7 mouse cellular contexts compared by ENCODE assay signal in the genomic region with DNA sequence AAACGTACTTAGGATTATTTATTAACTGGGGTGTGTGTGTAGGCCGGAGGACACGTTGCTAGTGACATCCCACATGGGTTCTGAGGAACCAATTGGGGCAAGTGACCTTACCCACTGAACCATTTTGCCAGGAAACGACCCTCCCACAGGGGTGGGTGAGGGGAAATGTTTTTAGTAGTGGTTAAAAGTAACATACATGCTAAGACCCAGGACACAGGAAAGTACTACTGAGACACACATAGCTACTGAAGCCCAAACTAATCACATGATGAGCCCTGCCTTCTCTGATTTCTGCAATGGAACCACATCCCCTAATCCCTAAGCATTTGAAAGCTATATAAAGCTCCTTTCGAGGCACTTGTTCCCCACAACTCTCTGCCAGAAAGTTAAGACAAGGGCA. TPM values are rescaled to one million over a fixed set of nuclear protein-coding genes. Genes with fewer than 3 reads are reported as not detected.
DNase-seq lines count a peak whose midpoint lies in the region; ATAC-seq and TF ChIP-seq lines count a peak whose summit lies in the region.

No protein-coding gene starts in this region.

- no peaks in the 10 kb centered on the region for H3K27me3 ChIP-seq in kidney, adult 2 months (replicated peaks; ENCODE audit: control insufficient read depth, insufficient read depth, low read length)
- peaks cover 7% of the 10 kb centered on the region for H3K27me3 ChIP-seq in forebrain, embryonic 11.5 days (ENCODE audit: control insufficient read depth, insufficient read depth, low read length)
- H3K27me3 ChIP-seq in intestine, postnatal 0 days (replicated peaks; ENCODE audit: control insufficient read depth, insufficient read depth, low read length): peaks cover 19% of the 10 kb centered on the region
- H3K27me3 ChIP-seq in neural tube, embryonic 14.5 days (ENCODE audit: control insufficient read depth, insufficient read depth, low read length): no peaks in the 10 kb centered on the region; the same call in 1 of the 2 replicates

- H3K4me3 ChIP-seq in kidney, adult 2 months (ENCODE audit: insufficient read depth, low read depth, low read length): 0 out of 2 replicates have a peak overlapping the region, but pooled peaks have one; percentile 68
- peak overlapping the region; percentile 67 for H3K4me3 ChIP-seq in forebrain, embryonic 11.5 days (ENCODE audit: low read depth, low read length)
- H3K4me3 ChIP-seq in intestine, postnatal 0 days (ENCODE audit: low read depth, low read length): peak overlapping the region; percentile 59
- H3K4me3 ChIP-seq in neural tube, embryonic 14.5 days (ENCODE audit: low read depth, low read length): peak overlapping the region; percentile 74

- H3K4me2 ChIP-seq in forebrain, embryonic 11.5 days (ENCODE audit: low read depth, low read length, severe bottlenecking): peak overlapping the region; percentile 96
- 0 out of 2 replicates have a peak overlapping the region, but pooled peaks have one; percentile 98 for H3K4me2 ChIP-seq in intestine, postnatal 0 days (replicated peaks; ENCODE audit: low read depth)
- peak overlapping the region; percentile 73 for H3K4me2 ChIP-seq in neural tube, embryonic 14.5 days (ENCODE audit: low read depth, low read length)

- no peaks in the 10 kb centered on the region for H3K9me3 ChIP-seq in forebrain, embryonic 11.5 days (ENCODE audit: control insufficient read depth, low read length)
- no peaks in the 10 kb centered on the region for H3K9me3 ChIP-seq in intestine, postnatal 0 days (ENCODE audit: control insufficient read depth)
- no peaks in the 10 kb centered on the region for H3K9me3 ChIP-seq in neural tube, embryonic 14.5 days (ENCODE audit: control insufficient read depth, low read length)

- TF ChIP-seq CTCF in kidney, adult 2 months (conservative IDR thresholded peaks at IDR 0.05; ENCODE audit: insufficient read depth, insufficient read length, low read depth, low read length): no peak
- TF ChIP-seq CTCF in intestine, postnatal 0 days (IDR thresholded peaks at IDR 0.05; ENCODE audit: low read depth): no peak

- peak; percentile 49 for DNase-seq in kidney, adult 2 months
- no peak for DNase-seq in kidney, postnatal 4 days
- no peak for DNase-seq in forebrain, embryonic 11.5 days (ENCODE audit: low spot score)
- DNase-seq in testis, postnatal 10 days (ENCODE audit: low spot score): no peak
- no peak for DNase-seq in embryo, embryonic 10 days (ENCODE audit: low spot score)

- peaks cover 4% of the 10 kb centered on the region; the same call in 1 of the 2 replicates for H3K4me1 ChIP-seq in kidney, adult 2 months (ENCODE audit: control insufficient read depth, insufficient read depth, low read length)
- no peaks in the 10 kb centered on the region for H3K4me1 ChIP-seq in forebrain, embryonic 11.5 days (replicated peaks; ENCODE audit: control insufficient read depth, insufficient read depth, low read length)
- no peaks in the 10 kb centered on the region; the same call in 1 of the 2 replicates for H3K4me1 ChIP-seq in intestine, postnatal 0 days (replicated peaks; ENCODE audit: control insufficient read depth, insufficient read depth, low read length)
- H3K4me1 ChIP-seq in neural tube, embryonic 14.5 days (ENCODE audit: control insufficient read depth, insufficient read depth, low read length): peaks cover 13% of the 10 kb centered on the region

- TF ChIP-seq POLR2A in kidney, adult 2 months (IDR thresholded peaks at IDR 0.05; ENCODE audit: low read depth, low read length): no peak

- no peak overlapping the region for H3K9ac ChIP-seq in forebrain, embryonic 11.5 days (ENCODE audit: low read length)
- no peak overlapping the region for H3K9ac ChIP-seq in intestine, postnatal 0 days (ENCODE audit: low read depth, low read length)
- H3K9ac ChIP-seq in neural tube, embryonic 14.5 days (replicated peaks; ENCODE audit: low read depth, low read length): peak overlapping the region; percentile 84

- 0 out of 2 replicates have a peak overlapping the region, but pooled peaks have one; percentile 40 for H3K27ac ChIP-seq in kidney, adult 2 months (ENCODE audit: insufficient read depth, low read depth, low read length)
- no peak overlapping the region for H3K27ac ChIP-seq in forebrain, embryonic 11.5 days (ENCODE audit: low read depth, low read length)
- H3K27ac ChIP-seq in intestine, postnatal 0 days (ENCODE audit: low read depth, low read length): no peak overlapping the region
- H3K27ac ChIP-seq in neural tube, embryonic 14.5 days (ENCODE audit: low read depth, low read length): no peak overlapping the region

- H3K36me3 ChIP-seq in kidney, adult 2 months (ENCODE audit: control insufficient read depth, insufficient read depth, low read length): no peaks in the 10 kb centered on the region
- no peaks in the 10 kb centered on the region for H3K36me3 ChIP-seq in forebrain, embryonic 11.5 days (ENCODE audit: control insufficient read depth, insufficient read depth, low read length)
- H3K36me3 ChIP-seq in intestine, postnatal 0 days (ENCODE audit: control insufficient read depth, insufficient read depth): no peaks in the 10 kb centered on the region
- H3K36me3 ChIP-seq in neural tube, embryonic 14.5 days (ENCODE audit: control insufficient read depth, insufficient read depth, low read length): no peaks in the 10 kb centered on the region

- ATAC-seq in forebrain, embryonic 11.5 days (replicated peaks; ENCODE audit: low FRiP score): no peak
- no peak for ATAC-seq in intestine, postnatal 0 days
- ATAC-seq in neural tube, embryonic 14.5 days (ENCODE audit: low read depth): no peak

- whole genome bisulfite sequencing in kidney, adult 2 months: 33% methylated on average over 5 of the region's 5 CpGs
- 71% methylated on average over 5 of the region's 5 CpGs for WGBS in forebrain, embryonic 11.5 days
- 50% methylated on average over 5 of the region's 5 CpGs for WGBS in intestine, postnatal 0 days
- WGBS in neural tube, embryonic 14.5 days: 66% methylated on average over 5 of the region's 5 CpGs

RNA-seq across cellular contexts. Expression of gene Bicdl1, which starts 1.1 kb away (rescaled TPM):
- 55.9 and 67.5 TPM in 2 replicates for polyA plus RNA-seq in kidney, adult 2 months (2012; rRNA removed)
- 11.1 and 13.2 TPM in 2 replicates for polyA plus RNA-seq in forebrain, embryonic 11.5 days (2014; fragmentation: Nextera tagmentation; extraction: Ambion mirVana)
- polyA plus RNA-seq in intestine, postnatal 0 days (2015; fragmentation: Nextera tagmentation; extraction: Ambion mirVana): 8.0 and 9.0 TPM in 2 replicates
- polyA plus RNA-seq in neural tube, embryonic 14.5 days (2014; fragmentation: Nextera tagmentation; extraction: Ambion mirVana): 34.7 and 42.5 TPM in 2 replicates
